Mouse (Mus musculus) leukemia stem cell, adult 10-12 weeks (primary cell): Measurements from ENCODE around the gene Olfr721-ps1. TPM values are rescaled to one million over a fixed set of nuclear protein-coding genes. Genes with fewer than 3 reads are reported as not detected.

Experiments
- polyA plus RNA-seq: library from polyadenylated mRNA; stranded (reverse); fragments of >175 nt; gene quantifications from 2 replicates; pipeline ENCODE4 v1.2.3, GENCODE M21; 2012; ENCODE audit warnings: low replicate concordance

Olfr721-ps1 gene
- not detected in 2 replicates for polyA plus RNA-seq

DNA sequence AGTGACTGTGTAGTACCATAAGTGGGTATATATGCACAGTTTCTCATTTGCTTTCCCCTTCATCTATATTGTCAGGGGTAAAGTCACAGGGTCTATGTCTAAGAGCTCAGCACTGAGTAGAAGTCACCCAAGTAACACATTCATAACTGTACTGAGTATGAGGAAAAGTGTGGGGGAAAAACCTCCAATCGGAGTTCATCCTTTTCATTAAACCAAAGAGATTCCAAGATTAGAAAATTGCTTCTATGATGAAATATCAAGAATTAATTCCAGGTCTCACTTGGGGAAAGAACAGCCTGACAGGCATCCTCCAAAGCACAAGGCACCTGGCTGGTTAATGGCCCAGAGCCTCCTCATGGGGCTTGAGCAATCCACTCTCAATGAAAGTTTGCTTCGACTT, at the start of gene Olfr721-ps1:
TSS of gene Olfr721-ps1 (plus strand) at position 301 of the 400 bp plus-strand sequence.

Other genes with a start within 250 kb of the Olfr721-ps1 start
- gene Olfr720, start 214.5 kb upstream of the Olfr721-ps1 start, polyA plus RNA-seq, result not detected in 2 replicates
- 0.05 TPM in 1 of 2 replicates, not detected in the other for gene Olfr31, start 78.5 kb upstream of the Olfr721-ps1 start, polyA plus RNA-seq
- 24.9 and 27.2 TPM in 2 replicates for gene Il3ra, start 55.0 kb upstream of the Olfr721-ps1 start, polyA plus RNA-seq